Mouse (Mus musculus) cerebellum, adult 2 months (tissue): ENCODE measurements around the gene Fndc5. TPM values are rescaled to one million over a fixed set of nuclear protein-coding genes. Genes with fewer than 3 reads are reported as not detected.

Experiments used
- DNase-seq, 2 experiments: peaks; one replicate each; pipeline ENCODE4 v3.0.0; 2021
- H3K27ac ChIP-seq: fragments of 200-500 bp; 2 replicates; pipeline ENCODE4 v1.5.1; 2012; ENCODE audit warnings: low read length, control low read depth, inconsistent platforms; ENCODE audit not compliant: insufficient read depth
- H3K27me3 ChIP-seq: fragments of 200-500 bp; 2 replicates; pipeline ENCODE4 v1.6.1; 2012; ENCODE audit warnings: inconsistent platforms, mild to moderate bottlenecking, low read length, moderate library complexity; ENCODE audit not compliant: control insufficient read depth, insufficient read depth
- H3K4me1 ChIP-seq: fragments of 200-500 bp; 2 replicates; pipeline ENCODE4 v1.6.1; 2011; ENCODE audit warnings: low read length; ENCODE audit not compliant: control insufficient read depth, insufficient read depth
- H3K4me3 ChIP-seq: fragments of 200-500 bp; replicated peaks from 2 replicates; pipeline ENCODE3; 2011; ENCODE audit warnings: mild to moderate bottlenecking, low read depth, low read length, control low read depth; ENCODE audit not compliant: insufficient read depth
- CTCF ChIP-seq: fragments of 200-500 bp; IDR thresholded peaks from 2 replicates; pipeline ENCODE4 v1.5.1; 2011; ENCODE audit warnings: low read depth, mild to moderate bottlenecking, control low read depth, low read length, moderate library complexity, borderline replicate concordance; ENCODE audit not compliant: insufficient read depth
- POLR2A ChIP-seq: fragments of 200-500 bp; IDR thresholded peaks from 2 replicates; pipeline ENCODE4 v1.6.1; 2011; ENCODE audit warnings: low read length, control low read depth, borderline replicate concordance; ENCODE audit not compliant: insufficient read depth
- WGBS: fragments of 180-500 bp; shearing (Covaris S2); methylation state at CpG from one replicate; pipeline ENCODE4 v1.1.7; 2018; 5-methylcytosine and 5-hydroxymethylcytosine counted together
- polyA plus RNA-seq: library from polyadenylated mRNA; depleted of rRNA; stranded (reverse); fragments of >200 nt; gene quantifications from 2 replicates; pipeline ENCODE4 v1.2.3, GENCODE M21; 2012

Gene Fndc5
- polyA plus RNA-seq, 1 experiment, result 192 TPM

DNA sequence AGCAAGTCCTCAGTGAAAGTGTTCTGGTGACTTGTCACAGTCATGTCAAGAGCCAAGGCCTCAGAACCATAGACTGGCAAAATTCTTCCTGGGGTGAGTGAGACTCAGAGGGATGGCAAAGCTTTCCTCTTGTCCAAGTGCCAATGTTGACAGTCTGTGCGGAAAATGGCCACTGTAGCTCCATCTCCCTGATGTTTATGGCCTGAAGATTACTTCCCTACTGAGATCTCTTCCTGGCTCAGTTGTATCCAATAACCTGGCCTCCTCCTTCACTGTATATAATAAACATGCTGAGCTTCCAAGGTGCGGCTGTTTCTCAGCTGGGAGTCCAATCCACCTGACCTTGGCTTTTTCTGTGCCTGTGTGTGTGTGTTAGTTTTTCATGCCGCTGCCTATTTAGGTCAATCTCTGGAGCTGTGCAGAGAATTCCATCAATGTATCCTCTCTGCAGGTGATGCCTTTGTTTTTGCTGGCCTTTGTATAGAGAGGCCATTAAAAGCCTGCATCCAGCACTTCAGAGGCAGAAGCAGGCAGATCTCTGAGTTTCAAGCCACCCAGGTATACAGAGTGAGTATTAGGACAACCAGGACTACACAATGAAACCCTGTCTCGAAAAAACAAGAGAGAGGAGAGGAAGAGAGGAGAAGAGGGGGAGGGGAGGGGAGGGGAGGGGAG lies 24.9 kb downstream of the Fndc5 start:
- Histone ChIP-seq H3K4me3 (no peak overlapping the region), H3K27ac (peak overlapping the region; percentile 95), H3K4me1 (no peaks in the 10 kb centered on the region; the same call in none of the 2 replicates), H3K27me3 (no peaks in the 10 kb centered on the region)
- whole genome bisulfite sequencing, result 11% methylated on average over 4 of the region's 4 CpGs
- TF ChIP-seq CTCF, result no peak
- no peak for TF ChIP-seq POLR2A
- DNase-seq, result peak; percentile 69 to 79

DNA sequence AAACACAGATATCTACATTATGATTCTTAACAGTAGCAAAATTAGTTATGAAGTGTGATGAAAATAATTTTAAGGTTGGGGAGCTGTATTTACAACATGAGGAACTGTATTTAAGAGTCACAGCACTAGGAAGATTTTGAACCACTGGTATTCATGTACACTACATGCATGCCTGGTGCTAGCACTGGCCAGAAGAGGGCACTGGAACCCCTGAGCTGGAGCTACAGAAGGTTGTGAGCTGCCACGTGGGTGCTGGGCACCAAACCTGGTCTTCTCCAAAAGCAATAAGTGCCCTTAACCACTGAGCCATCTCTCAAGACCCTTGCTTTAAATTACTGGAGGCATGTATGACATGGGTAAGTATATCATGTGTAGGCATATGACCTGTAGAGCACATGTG lies 35.7 kb downstream of the Fndc5 start:
- DNase-seq, result no peak
- no peaks in the 10 kb centered on the region for H3K4me1 ChIP-seq
- no peak overlapping the region for H3K27ac ChIP-seq
- TF ChIP-seq POLR2A, result no peak
- TF ChIP-seq CTCF, result peak; percentile 11; the same call in 1 of the 2 replicates
- no peak overlapping the region for H3K4me3 ChIP-seq
- H3K27me3 ChIP-seq, result no peaks in the 10 kb centered on the region; the same call in 1 of the 2 replicates
- WGBS, result 80% methylated on average over 1 of the region's 1 CpGs

DNA sequence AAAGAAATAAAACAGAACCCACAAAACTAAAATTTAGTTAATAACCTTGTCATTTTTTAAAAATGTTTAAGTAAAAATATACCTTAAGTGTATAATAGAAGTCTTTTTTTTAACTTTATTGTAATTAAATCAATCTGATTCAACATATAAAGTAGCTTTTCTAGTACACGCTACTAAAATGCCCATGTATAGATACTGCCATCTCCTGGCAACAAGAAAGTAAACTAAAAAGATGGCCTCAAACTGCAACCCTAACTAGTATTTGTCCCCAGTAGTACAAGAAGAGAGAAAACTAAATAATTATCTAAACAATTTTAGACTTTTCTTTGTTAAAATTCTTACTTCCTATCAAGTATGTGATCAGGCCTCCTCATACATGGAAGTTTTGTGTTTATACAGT lies 42.8 kb downstream of the Fndc5 start:
- Histone ChIP-seq H3K4me3 (no peak overlapping the region), H3K27me3 (no peaks in the 10 kb centered on the region; the same call in 1 of the 2 replicates), H3K27ac (no peak overlapping the region), H3K4me1 (no peaks in the 10 kb centered on the region)
- DNase-seq, result no peak
- 19% methylated on average over 1 of the region's 1 CpGs for WGBS
- no peak for TF ChIP-seq CTCF
- TF ChIP-seq POLR2A, result no peak

DNA sequence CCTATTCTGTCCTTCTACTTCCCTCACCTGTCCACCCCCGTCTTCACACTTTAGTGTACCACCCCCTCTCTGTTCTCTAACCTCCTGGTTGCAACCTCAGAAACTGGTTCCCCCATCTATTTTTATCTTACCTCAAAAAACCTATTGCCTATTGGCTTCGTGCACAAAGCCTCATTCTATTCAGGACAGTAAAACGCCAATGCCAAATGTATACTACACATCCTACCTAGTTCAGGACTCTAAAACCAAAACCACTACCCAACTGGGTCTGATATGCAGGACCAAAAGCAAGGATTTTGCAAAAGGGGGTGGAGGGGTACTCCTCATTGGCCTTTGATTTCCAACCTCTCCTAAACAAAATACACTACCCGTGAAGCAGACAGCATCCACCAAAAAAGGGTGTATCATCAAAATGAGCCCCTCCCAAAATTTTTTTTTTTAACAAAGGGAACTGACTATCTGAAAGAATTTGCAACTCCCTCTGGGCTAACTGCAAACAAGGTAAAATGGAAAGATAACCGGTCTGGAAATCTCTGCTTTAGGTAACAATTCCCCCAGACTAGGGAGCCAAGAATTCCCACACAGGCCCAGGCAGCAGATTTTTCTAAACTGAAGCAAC lies 51.4 kb downstream of the Fndc5 start:
- Histone ChIP-seq H3K27me3 (no peaks in the 10 kb centered on the region), H3K4me1 (peaks cover 2% of the 10 kb centered on the region), H3K4me3 (peak overlapping the region; percentile 86), H3K27ac (no peak overlapping the region)
- WGBS, result 13% methylated on average over 5 of the region's 5 CpGs
- no peak for DNase-seq
- no peak for TF ChIP-seq CTCF
- TF ChIP-seq POLR2A, result no peak

DNA sequence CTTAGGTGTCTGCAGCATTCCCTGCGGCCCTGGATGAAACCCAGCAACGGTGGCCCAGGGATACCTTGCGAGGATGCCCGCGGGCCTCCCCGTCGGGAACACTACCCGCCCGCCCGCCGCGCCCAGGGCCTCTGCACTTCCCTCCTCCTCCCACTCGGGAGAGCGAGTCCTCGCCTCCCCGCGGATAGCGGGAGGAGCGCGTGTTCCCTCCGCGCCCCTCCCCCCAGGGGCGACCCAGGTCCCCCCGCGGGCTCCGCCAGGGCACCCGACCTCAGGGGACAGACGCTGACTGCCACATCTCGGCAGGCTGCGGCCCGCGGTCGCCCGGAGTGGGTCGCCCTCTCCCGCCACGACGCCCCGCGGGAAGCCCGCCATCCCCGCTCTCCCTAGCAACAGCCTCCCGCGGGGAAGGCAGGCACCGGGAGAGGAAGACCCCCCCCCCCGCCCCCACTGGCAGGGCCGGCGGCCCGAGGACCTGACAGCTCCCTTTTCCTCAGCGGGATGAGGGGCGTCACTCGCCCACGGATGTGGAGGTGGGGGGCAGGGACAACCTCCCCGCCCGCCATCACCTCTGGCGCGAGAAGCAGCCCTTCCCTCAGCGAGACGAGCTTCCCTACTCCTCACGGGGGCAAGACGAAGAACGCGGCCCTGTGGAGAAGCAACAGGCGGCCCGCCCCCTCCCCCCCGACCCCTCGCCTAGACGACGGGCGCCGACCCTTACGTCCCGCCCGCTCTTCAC lies 52.2 kb downstream of the Fndc5 start:
- TF ChIP-seq POLR2A, result no peak
- no peak for TF ChIP-seq CTCF
- no peaks in the 10 kb centered on the region for H3K27me3 ChIP-seq
- H3K4me3 ChIP-seq, result peak overlapping the region; percentile 86
- under 1% methylated on average over 72 of the region's 74 CpGs for WGBS
- H3K4me1 ChIP-seq, result peaks cover 2% of the 10 kb centered on the region
- peak; percentile 70 to 73 for DNase-seq
- peak overlapping the region; percentile 14; the same call in 1 of the 2 replicates for H3K27ac ChIP-seq

DNA sequence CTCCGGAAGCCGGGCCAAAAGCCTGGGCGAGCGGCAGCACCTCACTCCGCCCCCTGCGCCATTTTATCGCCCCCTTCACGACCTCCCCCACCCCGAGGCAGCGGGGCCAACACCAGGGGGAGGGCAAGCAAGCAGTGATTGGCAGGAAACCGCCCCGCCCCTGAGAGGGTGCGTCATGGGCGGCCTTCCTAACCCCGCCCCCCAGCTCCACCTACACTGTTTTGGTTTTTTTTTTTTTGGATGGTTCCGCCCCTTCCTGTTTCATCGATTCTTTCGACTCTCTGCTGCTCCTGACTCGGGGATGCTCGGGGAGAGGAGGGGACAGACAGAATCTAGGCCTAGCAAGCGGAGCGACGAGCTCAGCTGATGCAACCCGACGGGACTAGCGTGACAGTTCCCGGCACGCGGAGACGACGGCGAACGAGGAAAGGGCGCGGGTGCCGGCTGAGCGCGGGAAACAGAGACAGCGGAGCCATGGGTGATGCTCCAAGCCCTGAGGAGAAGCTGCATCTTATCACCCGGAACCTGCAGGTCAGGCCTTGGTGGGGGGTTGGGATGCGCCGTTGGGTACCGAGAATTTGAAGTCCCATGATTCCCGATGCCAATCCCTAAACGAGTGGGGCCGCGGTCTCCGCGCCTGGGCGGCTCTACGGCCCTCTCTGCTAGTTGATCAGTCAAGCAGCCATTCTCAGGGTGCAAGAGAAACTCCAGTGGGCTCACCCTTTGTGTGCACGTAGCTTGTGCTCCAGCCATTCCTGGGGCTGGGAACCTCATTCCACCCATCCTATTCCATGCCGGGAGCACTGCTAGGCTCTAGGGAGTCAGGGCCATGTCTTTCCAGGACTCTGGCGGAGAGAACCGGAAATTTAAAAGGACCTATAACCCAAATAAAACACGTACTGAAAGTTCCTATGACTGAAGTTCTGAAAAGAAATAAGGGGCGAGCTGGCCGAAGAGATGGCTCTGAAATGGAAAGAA lies 53.0 kb downstream of the Fndc5 start, which contains the start of the genes S100pbp and Yars:
TSS of gene S100pbp (minus strand) at position 186 of the 978 bp plus-strand sequence.
TSS of gene Yars (plus strand) at position 219 of the 978 bp plus-strand sequence.
- H3K27me3 ChIP-seq, result no peaks in the 10 kb centered on the region
- peak; percentile 95 to 97 for DNase-seq
- peak within 1 kb of the TSS; percentile 81 for H3K27ac ChIP-seq
- peaks cover 2% of the 10 kb centered on the region for H3K4me1 ChIP-seq
- H3K4me3 ChIP-seq, result peak within 1 kb of the TSS; percentile 91
- TF ChIP-seq POLR2A (peak; percentile 75), CTCF (no peak; the same call in 1 of the 2 replicates)
- WGBS, result under 1% methylated on average over 58 of the region's 58 CpGs
